Mouse (Mus musculus): ENCODE results near the gene Mymx. TPM values are rescaled to one million over a fixed set of nuclear protein-coding genes. Genes with fewer than 3 reads are reported as not detected.
"Not testable (repeated sequence)": the region's sequence is repeated elsewhere in the genome, so short reads cannot be mapped to it uniquely, and the experiment has no call there.

The Mymx gene
- total RNA-seq (2021) = not detected

DNA sequence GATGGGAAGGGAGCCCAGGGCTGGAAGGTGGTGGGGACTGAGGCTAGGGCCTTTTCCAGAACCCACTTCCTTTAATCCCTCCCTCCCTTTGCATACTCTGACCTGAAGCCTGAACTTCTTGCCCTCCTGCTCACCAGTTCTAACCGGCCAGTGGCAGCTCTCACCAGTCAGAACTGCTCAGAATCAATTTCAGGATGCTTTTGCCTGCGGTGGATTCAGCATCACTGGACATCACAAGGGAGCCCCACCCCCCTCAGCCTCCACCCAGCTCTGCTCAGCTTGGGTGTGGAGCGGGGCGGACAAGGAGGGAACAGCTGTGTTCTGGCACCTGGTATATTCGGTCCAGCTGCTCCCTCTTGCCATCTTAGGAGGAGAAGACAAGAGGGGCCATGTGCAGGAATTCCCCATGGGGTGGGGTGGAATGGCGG, at the start of gene Mymx:
Gene Mymx, minus strand, starts transcription at position 226 of the 428 bp plus-strand sequence.
- DNase-seq = no peak

DNA sequence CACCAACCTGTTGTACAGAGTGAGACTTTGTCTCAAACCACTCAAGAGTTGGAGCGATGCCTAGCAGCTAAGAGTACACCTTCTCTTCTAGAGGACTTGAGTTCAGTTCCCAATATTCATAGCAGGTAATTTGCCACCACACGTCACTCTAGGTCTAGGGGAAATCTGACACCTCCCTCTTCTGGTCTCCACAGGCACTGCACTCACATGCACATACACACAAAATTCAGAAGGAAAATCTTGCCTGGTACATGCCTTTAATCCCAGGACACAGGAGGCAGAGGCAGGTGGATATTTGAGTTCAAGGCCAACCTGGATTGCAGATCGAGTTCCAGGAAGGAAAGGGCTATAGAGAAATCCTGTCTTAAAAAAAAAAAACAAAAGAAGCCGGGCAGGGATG, 42.3 kb upstream of the Mymx start:
- no peak for DNase-seq

DNA sequence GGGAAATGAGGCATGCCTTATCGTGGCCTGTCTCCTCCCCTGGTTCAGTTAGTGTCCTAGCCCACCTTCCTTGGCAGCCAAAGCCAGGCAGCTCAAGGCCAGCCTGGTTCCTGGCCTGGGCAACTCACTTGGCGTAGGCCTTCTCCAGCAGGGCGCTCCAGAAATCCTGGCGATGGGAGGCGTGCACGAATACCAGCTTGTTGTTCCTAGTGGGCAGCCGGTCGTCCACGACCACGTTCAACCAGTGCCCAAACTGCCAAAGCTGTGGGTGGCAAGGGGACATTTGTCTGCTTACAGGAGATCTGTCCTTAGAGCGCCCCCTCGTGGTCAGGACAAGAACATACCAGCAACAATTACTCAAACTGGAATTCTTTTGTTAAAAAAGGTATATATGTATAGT, 40.8 kb upstream of the Mymx start:
- DNase-seq = peak; percentile 82

DNA sequence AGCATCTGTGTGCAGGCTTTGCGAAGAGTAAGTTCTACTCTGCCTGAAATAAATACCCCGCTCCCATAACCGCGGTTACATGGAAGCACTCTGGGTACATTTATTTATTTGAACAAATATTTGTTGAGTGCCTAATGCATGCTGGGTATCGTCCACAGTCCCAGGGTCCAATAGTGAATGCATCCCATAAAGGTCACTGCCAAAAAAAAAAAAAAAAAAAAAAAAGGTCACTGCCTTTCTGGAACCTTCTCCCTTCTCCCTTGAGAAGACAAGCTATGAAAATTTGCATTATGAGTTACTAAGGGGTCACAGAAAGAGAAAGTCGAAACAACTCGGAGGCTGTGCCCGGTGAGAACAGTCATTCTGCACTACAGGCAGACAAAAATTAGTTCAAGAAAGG, 40.1 kb upstream of the Mymx start:
- DNase-seq = no peak

- DNase-seq = no peak
Measured at GRCm38 (mm10) chr17:45638596-45639295, 36.8 kb upstream of the Mymx start.

DNA sequence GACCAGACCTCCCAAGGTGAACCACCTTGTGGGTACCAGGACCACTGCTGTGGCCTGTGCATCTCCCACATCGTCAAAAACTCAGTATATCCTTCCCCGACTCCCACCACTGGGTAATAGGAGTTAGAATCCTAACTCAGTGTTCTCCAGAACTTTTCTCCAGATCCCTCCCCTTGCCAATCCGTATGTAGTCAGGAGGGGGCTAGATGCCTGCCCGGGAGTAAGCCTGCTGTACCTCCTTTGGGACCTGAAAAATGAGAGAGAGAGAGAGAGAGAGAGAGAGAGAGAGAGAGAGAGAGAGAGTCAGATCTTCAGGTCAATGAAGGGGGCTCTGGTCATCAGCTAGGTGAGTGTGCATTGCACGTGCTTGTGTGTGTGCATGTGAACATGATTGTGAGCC, 32.1 kb upstream of the Mymx start:
- no peak for DNase-seq

GRCm38 (mm10) chr17:45631940-45632339, 30.0 kb upstream of the Mymx start:
- no peak for DNase-seq

DNA sequence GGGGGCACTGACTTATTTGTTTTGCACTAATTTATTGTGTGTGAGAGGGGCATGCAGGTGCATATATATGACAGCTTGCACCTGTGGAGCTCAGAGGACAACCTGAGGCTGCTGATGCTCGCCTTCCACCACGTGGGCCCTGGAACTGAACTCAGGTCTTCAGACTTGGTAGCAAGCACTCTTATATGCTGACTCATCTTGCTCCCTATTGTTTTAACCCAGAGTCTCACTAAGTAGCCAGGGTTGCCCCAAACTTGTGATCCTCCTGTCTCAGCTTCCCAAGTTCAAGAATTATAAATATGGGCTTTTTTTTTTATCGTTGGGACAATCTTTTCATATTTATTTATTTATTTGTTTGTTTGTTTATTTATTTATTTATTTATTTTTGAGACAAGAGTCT, 29.1 kb upstream of the Mymx start:
- DNase-seq = no peak

DNA sequence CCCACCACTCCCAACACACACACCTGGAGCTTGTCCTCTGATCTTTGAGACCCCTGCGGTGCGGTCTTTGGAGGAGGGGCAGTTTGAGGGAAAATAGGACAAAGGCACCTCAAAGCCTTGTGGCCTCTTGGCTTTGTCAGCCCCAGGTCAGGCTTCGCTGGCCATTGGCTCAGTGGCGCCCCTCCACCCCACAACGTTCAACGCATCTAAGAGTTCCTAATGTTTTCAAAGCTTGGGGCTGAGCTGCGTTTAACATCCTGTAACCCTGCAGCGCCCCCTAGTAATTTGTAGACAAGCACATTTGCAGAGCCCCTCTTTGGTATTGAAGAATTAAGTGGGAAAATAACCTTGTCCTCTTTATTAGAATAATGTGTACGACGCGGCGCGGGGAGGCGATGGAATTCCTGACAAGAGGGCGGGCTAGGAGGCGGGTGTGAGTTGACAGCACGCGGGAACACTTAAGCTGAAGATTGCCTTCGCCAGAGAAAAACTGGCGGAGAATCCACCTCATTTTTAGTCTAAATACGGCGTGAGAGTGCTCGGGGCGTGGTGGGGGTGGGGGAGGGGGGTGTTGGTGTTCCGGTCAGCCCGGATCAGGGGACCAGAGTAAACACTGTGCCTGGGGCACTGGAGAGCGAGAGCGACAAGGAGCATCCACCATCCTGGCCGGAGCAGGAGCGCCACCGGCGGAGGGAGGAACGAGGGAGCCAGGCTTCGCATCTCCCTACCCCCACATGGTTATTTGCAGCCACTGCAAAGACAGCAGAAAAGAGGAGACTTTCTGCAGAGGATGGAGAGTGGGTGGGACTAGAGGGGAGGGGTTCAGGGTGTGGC, 28.2 kb upstream of the Mymx start:
- DNase-seq = peak; percentile 75

DNA sequence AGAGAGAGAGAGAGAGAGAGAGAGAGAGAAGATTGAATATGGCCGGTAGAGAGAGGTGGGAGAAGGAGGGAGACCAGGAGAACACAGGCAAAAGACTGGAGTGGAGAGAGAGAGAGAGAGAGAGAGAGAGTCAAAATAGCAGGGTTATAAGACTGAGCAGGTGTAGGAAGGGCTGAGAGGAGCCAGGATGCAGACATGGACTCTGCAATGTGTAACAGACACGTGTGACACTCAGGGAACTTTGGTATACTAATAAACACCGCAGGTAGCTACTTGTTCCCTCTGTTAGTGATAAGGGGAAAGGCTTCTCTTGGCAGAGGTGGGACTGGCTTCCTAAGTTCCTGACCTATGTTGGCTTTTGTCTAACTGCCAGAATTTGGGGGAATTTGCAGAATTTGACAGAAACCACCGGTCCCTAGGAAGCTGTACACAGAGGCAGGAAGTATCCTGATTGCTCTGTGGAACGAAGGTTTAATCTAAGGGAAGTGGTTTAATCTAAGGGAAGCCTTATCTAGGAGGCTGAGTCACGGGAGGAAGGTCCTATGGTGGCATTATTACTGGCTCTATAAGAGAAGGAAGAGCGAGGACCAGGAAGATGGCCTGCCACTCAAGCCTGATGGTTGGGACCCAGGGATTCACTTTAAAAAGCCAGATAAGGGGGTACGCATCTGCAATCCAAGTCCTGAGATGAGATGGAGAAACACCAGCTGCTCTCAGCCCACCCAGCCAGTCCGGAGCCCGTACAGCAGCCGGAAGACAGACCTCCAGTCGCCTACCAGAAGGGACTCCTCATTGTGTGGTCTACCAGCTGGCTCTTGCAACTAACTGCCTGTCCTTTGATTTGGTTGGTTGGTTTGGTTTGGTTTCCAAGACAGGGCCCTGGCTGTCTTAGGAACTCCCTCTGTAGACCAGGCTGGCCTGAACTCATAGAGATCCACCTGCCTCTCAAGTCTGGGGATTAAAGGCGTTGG, 27.3 kb upstream of the Mymx start:
- peak; percentile 17 for DNase-seq

DNA sequence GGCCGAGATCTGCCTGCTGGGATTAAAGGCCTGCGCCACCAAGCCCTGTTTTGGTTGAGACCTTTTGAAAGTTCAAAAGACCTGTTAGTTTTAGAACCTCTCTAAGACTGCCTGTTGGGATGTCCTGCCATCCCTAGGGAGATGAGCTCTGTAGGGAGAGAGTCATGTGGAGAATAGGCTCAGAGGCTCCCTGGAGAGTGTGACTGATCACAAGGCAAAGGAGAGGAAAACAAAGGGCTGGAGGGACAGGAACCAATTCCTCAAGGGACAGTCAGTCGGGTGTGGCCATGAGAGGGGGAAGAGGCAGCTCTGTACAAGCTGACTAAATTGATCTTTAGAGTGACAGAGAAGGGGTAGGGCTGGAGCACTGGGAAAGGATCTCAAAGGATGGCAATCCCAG, 26.3 kb upstream of the Mymx start:
- no peak for DNase-seq

GRCm38 (mm10) chr17:45626577-45627134, 24.8 kb upstream of the Mymx start:
- DNase-seq = peak; percentile 80

DNA sequence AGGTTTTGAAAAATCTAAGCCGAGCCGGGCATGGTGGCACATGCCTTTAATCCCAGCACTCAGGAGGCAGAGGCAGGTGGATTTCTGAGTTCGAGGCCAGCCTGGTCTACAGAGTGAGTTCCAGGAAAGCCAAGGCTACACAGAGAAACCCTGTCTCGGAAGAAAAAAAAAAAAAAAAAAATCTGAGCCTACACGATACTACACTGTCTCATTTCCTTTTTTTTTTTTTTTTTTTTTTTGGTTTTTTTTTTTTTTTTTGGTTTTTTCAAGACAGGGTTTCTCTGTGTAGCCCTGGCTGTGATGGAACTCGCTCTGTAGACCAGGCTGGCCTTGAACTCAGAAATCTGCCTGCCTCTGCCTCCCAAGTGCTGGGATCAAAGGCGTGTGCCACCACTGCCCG, 21.5 kb upstream of the Mymx start:
- DNase-seq = not testable (repeated sequence)

GRCm38 (mm10) chr17:45619386-45620256, 17.7 kb upstream of the Mymx start:
- DNase-seq = peak; percentile 51

GRCm38 (mm10) chr17:45618941-45619385, 17.1 kb upstream of the Mymx start:
- peak; percentile 57 for DNase-seq

DNA sequence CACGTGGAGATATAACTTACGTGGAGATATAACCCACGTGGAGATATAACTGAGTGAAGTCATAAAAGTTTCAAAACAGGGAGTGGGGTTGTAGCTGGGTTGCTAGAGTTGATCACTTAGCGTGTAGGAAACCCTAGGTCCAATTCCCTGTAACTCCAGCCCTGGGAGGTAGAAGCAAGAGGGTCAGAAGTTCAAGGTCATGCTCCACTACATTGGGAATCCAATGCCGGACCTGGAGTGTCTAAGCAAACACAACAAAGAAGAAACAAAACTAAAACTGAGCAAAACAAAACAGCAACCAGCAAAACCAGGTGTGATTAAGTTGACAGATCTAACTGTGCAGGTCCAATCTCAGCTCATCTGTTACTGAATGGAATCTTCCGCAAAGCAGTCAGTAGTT, 15.8 kb upstream of the Mymx start:
- no peak for DNase-seq

- no peak for DNase-seq
Measured at GRCm38 (mm10) chr17:45616679-45617078, 14.8 kb upstream of the Mymx start.

- DNase-seq = no peak
Measured at GRCm38 (mm10) chr17:45616046-45616650, 14.2 kb upstream of the Mymx start.

DNA sequence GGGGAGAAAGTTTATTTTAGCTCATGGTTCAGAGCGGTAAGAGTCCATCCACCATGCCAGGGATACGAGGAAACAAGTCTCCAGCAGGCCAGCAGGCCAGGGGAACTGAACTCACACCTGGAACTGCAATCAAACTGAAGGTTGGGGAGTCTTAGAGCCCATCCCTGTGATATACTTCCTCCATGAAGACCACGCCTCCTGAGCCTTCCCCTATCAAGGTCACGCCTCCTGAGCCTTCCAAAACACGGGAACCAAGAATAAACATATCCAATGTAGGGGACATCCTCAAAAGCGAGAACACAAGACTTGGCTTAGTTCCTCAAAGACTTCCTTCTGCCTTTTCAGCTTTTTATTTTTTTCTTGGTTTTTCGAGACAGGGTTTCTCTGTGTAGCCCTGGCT, 11.0 kb upstream of the Mymx start:
- DNase-seq = no peak

DNA sequence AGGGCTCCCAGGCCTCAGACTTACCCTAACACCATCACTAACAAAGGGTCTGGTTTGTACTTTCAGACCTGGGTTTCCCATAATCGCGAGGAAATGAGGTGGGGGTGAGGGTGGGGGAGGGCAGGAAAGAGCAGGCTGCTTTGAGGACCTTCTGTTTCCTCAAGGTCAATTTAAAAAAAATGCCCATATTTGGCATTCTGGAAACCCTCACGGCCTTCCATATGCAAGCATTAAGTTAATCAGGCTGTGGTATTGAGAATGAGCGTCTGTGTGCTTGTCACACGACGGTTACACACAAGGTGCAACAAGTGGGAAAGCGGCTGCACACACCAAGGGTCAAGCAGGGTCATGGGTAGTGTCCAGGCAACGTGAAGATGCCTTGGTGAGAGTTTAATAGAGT, 10.1 kb upstream of the Mymx start:
- no peak for DNase-seq

Measured in heart, postnatal 4 days (tissue).